In the genomic region with DNA sequence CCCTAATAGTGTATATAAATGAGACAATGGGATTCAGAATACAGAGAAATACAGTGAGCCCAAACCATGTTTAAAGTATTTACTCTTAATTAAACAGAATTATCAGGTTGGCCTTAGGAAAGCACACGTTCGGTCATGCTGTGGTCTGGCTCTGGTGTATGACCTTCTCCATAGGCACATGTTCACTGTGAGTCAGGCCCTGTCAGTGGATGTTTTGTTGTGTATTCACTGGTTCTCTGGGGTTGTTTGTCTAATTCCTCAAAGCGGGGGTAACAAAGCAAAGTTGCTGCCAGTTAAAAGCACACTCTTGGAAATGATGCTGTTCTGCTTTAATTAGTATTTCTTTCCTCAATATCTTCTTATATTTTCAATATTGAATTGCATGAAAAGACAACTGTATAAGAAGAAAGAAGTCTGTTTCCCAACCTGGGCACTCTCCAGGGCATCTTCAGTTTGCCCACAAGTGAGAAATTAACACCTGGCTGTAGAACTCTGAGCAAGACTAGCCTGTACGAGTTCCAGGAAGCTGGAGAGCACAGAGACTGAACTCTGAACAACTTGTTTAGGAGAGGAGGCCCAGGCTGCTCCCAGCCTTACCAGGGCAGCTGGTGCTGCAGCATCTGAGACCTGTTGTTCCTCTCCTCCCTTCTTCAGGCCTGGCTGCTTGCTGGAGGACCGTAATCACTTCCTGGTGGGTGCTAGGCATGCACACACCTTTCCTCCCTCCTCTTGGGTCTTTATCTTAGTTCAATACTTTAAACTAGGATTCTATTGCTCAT, we compare ENCODE assay signal across 20 mouse cellular contexts.
DNase-seq lines count a peak whose midpoint lies in the region; ATAC-seq lines count a peak whose summit lies in the region.
"Had no signal": no experiment of that assay in that cellular context is flagged by ENCODE, and none has a peak within 500 bp of the region (broad histone marks: within the 10 kb centered on the region; RNA-seq: fewer than 3 reads in every experiment).

No protein-coding gene starts in this region.

- 0 out of 2 replicates have a peak overlapping the region, but pooled peaks have one; percentile 63 for H3K27ac ChIP-seq in embryonic facial prominence, embryonic 14.5 days (replicated peaks; ENCODE audit: low read depth, low read length)
- H3K27ac ChIP-seq in limb, embryonic 10.5 days, result peak overlapping the region; percentile 68
- H3K27ac ChIP-seq in kidney, embryonic 14.5 days (ENCODE audit: low read depth, low read length), result no peak overlapping the region
- H3K27ac ChIP-seq in forebrain, embryonic 12.5 days, result no peak overlapping the region
- H3K27ac ChIP-seq: liver, embryonic 14.5 days; lung, embryonic 15.5 days; midbrain, embryonic 15.5 days had no signal

- DNase-seq in NIH3T3 (ENCODE audit: low read depth), result peak; percentile 58
- DNase-seq in embryonic facial prominence, embryonic 14.5 days (ENCODE audit: low spot score), result no peak
- no peak for DNase-seq in limb, embryonic 10.5 days (ENCODE audit: low spot score)
- no peak for DNase-seq in spleen, postnatal 10 days (ENCODE audit: low spot score in 2 of 2)
- no peak for DNase-seq in spleen, adult 18-20 months
- DNase-seq: cerebellum, adult 11 months; cerebellum, adult 9-11 months; kidney, adult 11 months; left cerebral cortex, postnatal 4 days; lung, postnatal 4 days; right cerebral cortex, adult 18-20 months had no signal

- H3K27me3 ChIP-seq in embryonic facial prominence, embryonic 14.5 days (replicated peaks; ENCODE audit: control insufficient read depth, insufficient read depth, low read length), result no peaks in the 10 kb centered on the region
- no peaks in the 10 kb centered on the region for H3K27me3 ChIP-seq in limb, embryonic 10.5 days (ENCODE audit: low read depth, poor library complexity, severe bottlenecking)
- H3K27me3 ChIP-seq in kidney, embryonic 14.5 days (ENCODE audit: control insufficient read depth, insufficient read depth, low read length), result no peaks in the 10 kb centered on the region
- H3K27me3 ChIP-seq in forebrain, embryonic 12.5 days, result peaks cover 5% of the 10 kb centered on the region; the same call in 1 of the 2 replicates
- H3K27me3 ChIP-seq: lung, embryonic 15.5 days; midbrain, embryonic 15.5 days; neural tube, embryonic 15.5 days had no signal

- peaks cover 14% of the 10 kb centered on the region; the same call in 1 of the 2 replicates for H3K4me1 ChIP-seq in embryonic facial prominence, embryonic 14.5 days (ENCODE audit: control insufficient read depth, insufficient read depth, low read length)
- H3K4me1 ChIP-seq in limb, embryonic 10.5 days, result peaks cover 34% of the 10 kb centered on the region
- H3K4me1 ChIP-seq in kidney, embryonic 14.5 days (ENCODE audit: control insufficient read depth, insufficient read depth, low read length), result no peaks in the 10 kb centered on the region
- H3K4me1 ChIP-seq in forebrain, embryonic 12.5 days, result peaks cover 12% of the 10 kb centered on the region
- H3K4me1 ChIP-seq: lung, embryonic 15.5 days had no signal

- no peak overlapping the region for H3K4me2 ChIP-seq in embryonic facial prominence, embryonic 14.5 days (ENCODE audit: low read depth, low read length)
- no peak overlapping the region for H3K4me2 ChIP-seq in kidney, embryonic 14.5 days (replicated peaks; ENCODE audit: low read depth, low read length)
- H3K4me2 ChIP-seq in forebrain, embryonic 12.5 days, result no peak overlapping the region
- H3K4me2 ChIP-seq: heart, embryonic 11.5 days; lung, embryonic 15.5 days; midbrain, embryonic 15.5 days; neural tube, embryonic 15.5 days had no signal

- 0 out of 2 replicates have a peak, but pooled peaks have one; percentile 26 for ATAC-seq in embryonic facial prominence, embryonic 14.5 days (ENCODE audit: low read depth)
- no peak for ATAC-seq in kidney, embryonic 14.5 days (ENCODE audit: low FRiP score, low TSS enrichment)
- no peak for ATAC-seq in forebrain, embryonic 12.5 days (ENCODE audit: low FRiP score)
- ATAC-seq: forebrain, embryonic 16.5 days; hindbrain, embryonic 16.5 days; midbrain, embryonic 15.5 days had no signal

- WGBS in embryonic facial prominence, embryonic 14.5 days, result 71% methylated on average over 5 of the region's 5 CpGs
- 74% methylated on average over 5 of the region's 5 CpGs for WGBS in limb, embryonic 10.5 days
- WGBS in kidney, embryonic 14.5 days, result 78% methylated on average over 5 of the region's 5 CpGs
- WGBS in forebrain, embryonic 12.5 days, result 85% methylated on average over 5 of the region's 5 CpGs

- no peak overlapping the region for H3K4me3 ChIP-seq in embryonic facial prominence, embryonic 14.5 days (ENCODE audit: low read depth, low read length)
- H3K4me3 ChIP-seq in limb, embryonic 10.5 days, result no peak overlapping the region
- H3K4me3 ChIP-seq in kidney, embryonic 14.5 days (ENCODE audit: low read length), result no peak overlapping the region
- no peak overlapping the region for H3K4me3 ChIP-seq in forebrain, embryonic 12.5 days (replicated peaks)
- H3K4me3 ChIP-seq: lung, embryonic 15.5 days; midbrain, embryonic 15.5 days; neural tube, embryonic 15.5 days had no signal

- no peak overlapping the region for H3K9ac ChIP-seq in embryonic facial prominence, embryonic 14.5 days (ENCODE audit: low read depth, low read length)
- no peak overlapping the region for H3K9ac ChIP-seq in kidney, embryonic 14.5 days (ENCODE audit: low read depth, low read length)
- H3K9ac ChIP-seq in forebrain, embryonic 12.5 days, result no peak overlapping the region
- H3K9ac ChIP-seq: liver, embryonic 14.5 days; lung, embryonic 15.5 days; midbrain, embryonic 15.5 days; neural tube, embryonic 15.5 days had no signal

- no peaks in the 10 kb centered on the region for H3K9me3 ChIP-seq in embryonic facial prominence, embryonic 14.5 days (ENCODE audit: control insufficient read depth, low read length)
- H3K9me3 ChIP-seq in limb, embryonic 10.5 days (replicated peaks), result no peaks in the 10 kb centered on the region
- H3K9me3 ChIP-seq in kidney, embryonic 14.5 days (ENCODE audit: control insufficient read depth, low read length), result no peaks in the 10 kb centered on the region
- H3K9me3 ChIP-seq in forebrain, embryonic 12.5 days, result no peaks in the 10 kb centered on the region
- H3K9me3 ChIP-seq: lung, embryonic 15.5 days; midbrain, embryonic 15.5 days; neural tube, embryonic 15.5 days had no signal

- no peaks in the 10 kb centered on the region for H3K36me3 ChIP-seq in embryonic facial prominence, embryonic 14.5 days (ENCODE audit: control insufficient read depth, insufficient read depth, low read length)
- H3K36me3 ChIP-seq in limb, embryonic 10.5 days, result no peaks in the 10 kb centered on the region
- H3K36me3 ChIP-seq in kidney, embryonic 14.5 days (ENCODE audit: control insufficient read depth, insufficient read depth, low read length), result no peaks in the 10 kb centered on the region
- no peaks in the 10 kb centered on the region for H3K36me3 ChIP-seq in forebrain, embryonic 12.5 days (replicated peaks)
- H3K36me3 ChIP-seq: lung, embryonic 15.5 days; midbrain, embryonic 15.5 days; neural tube, embryonic 15.5 days had no signal

Comparison
In these comparisons a context has a peak if more than half of its experiments do, and no peak if none do; other contexts are left out.
1. H3K27ac ChIP-seq: peak in embryonic facial prominence, embryonic 14.5 days (single experiment) and limb, embryonic 10.5 days (single experiment); none in kidney, embryonic 14.5 days (single experiment) and forebrain, embryonic 12.5 days (single experiment).